Mouse (Mus musculus) B cell, adult (primary cell): ENCODE results near the gene Wnt2. TPM values are rescaled to one million over a fixed set of nuclear protein-coding genes. Genes with fewer than 3 reads are reported as not detected.

ENCODE experiments used
- total RNA-seq: library from RNA; stranded (reverse); gene quantifications from 4 replicates; pipeline ENCODE4 v1.2.4, GENCODE M21; 2023; ENCODE audit not compliant: inconsistent age

Gene Wnt2
- total RNA-seq, result not detected in 4 replicates

DNA sequence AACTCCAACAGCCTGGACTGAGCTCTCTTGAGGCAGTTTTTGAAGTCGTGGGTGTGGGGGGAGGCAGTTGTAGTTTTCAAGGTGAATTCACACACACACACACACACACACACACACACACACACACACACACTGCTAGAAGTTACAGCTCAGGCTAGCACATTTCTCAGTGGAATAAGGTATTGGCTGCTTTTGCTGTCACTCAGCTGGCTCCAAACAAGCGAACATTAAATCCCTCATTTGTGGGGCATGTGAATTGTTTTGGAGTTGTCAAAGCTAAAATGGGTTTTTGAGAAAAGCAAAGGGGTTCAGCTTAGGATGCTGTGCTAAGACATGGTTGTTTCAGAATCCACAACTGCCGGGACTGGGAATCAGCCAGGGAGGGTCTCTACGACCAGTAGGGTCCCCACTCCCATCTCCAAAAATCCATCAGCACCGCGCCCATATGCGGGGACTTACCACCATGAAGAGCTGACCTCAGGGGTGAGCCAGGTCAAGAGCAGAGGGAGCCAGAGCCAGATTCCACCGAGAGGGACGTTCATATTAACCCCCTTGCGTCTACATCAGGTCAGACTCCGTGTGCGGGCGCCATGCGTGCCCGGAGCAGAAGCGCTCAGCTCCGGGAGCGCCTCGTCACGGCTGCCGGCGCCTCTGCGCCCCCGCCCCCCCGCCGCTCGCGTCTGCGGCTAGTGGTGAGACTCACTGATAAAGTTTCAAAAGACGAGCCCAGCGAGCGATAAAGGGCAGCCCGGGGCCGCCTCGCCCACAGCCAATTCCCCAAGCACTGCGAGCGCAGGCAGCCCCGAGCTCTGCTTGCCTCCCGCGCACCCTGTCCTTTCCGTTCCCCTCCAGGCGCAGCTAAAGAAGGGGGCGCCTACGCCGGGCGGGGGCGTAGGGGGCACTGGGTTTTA, at the start of gene Wnt2:
Gene Wnt2, minus strand, starts transcription at position 840 of the 911 bp plus-strand sequence.

Other genes with a start within 250 kb of the Wnt2 start
- not detected in 4 replicates for gene Asz1, start 78.5 kb upstream of the Wnt2 start, total RNA-seq
- not detected in 4 replicates for gene Cftr, start 140.1 kb upstream of the Wnt2 start, total RNA-seq